Mouse (Mus musculus) midbrain, embryonic 15.5 days (tissue): ENCODE data around the gene Cxxc4. TPM values are rescaled to one million over a fixed set of nuclear protein-coding genes. Genes with fewer than 3 reads are reported as not detected.

Experiments used
- ATAC-seq: fragments of 200-750 bp; cut with Nextera tagmentation; replicated peaks from 2 replicates; pipeline ENCODE4 v1.8.0; 2017; ENCODE audit warnings: moderate TSS enrichment
- H3K27ac ChIP-seq: fragments of 300-500 bp; sonication (generic); 2 replicates; pipeline ENCODE4 v1.5.1; 2015; ENCODE audit warnings: mild to moderate bottlenecking, inconsistent platforms
- H3K27me3 ChIP-seq: fragments of 300-500 bp; sonication (generic); replicated peaks from 2 replicates; pipeline ENCODE4 v1.6.1; 2015; ENCODE audit warnings: inconsistent platforms
- H3K36me3 ChIP-seq: fragments of 300-500 bp; sonication (generic); replicated peaks from 2 replicates; pipeline ENCODE4 v1.6.1; 2015; ENCODE audit warnings: inconsistent platforms
- H3K4me1 ChIP-seq: fragments of 300-500 bp; sonication (generic); 2 replicates; pipeline ENCODE4 v1.6.1; 2015; ENCODE audit warnings: inconsistent platforms
- H3K4me2 ChIP-seq: fragments of 300-500 bp; sonication (generic); 2 replicates; pipeline ENCODE4 v1.6.1; 2015; ENCODE audit warnings: inconsistent platforms, mild to moderate bottlenecking, moderate library complexity
- H3K4me3 ChIP-seq: fragments of 300-500 bp; sonication (generic); 2 replicates; pipeline ENCODE4 v1.5.1; 2015; ENCODE audit warnings: mild to moderate bottlenecking, inconsistent platforms
- H3K9ac ChIP-seq: fragments of 300-500 bp; sonication (generic); 2 replicates; pipeline ENCODE4 v1.6.1; 2015; ENCODE audit warnings: mild to moderate bottlenecking, inconsistent platforms
- H3K9me3 ChIP-seq: fragments of 300-500 bp; sonication (generic); 2 replicates; pipeline ENCODE4 v1.6.1; 2016; ENCODE audit warnings: inconsistent platforms
- WGBS: fragments of 180-500 bp; shearing (Covaris S2); methylation state at CpG from one replicate; pipeline ENCODE4 v1.1.7; 2015; ENCODE audit warnings: mixed read lengths; 5-methylcytosine and 5-hydroxymethylcytosine counted together
- microRNA counts: library from miRNA; unstranded; fragments of <30 nt; microRNA quantifications from one replicate; lab custom pipeline; 2016
- microRNA-seq: library from miRNA; unstranded; fragments of <30 nt; microRNA quantifications from one replicate; pipeline ENCODE4, GENCODE M21; 2016
- polyA plus RNA-seq: library from polyadenylated mRNA; unstranded; fragments of >200 nt; fragmentation: Nextera tagmentation; extraction: Ambion mirVana; gene quantifications from 2 replicates; pipeline ENCODE4 v1.2.1, GENCODE M21; 2015

Gene Cxxc4
- polyA plus RNA-seq, 1 experiment from 2014 or later = 44.8 TPM

DNA sequence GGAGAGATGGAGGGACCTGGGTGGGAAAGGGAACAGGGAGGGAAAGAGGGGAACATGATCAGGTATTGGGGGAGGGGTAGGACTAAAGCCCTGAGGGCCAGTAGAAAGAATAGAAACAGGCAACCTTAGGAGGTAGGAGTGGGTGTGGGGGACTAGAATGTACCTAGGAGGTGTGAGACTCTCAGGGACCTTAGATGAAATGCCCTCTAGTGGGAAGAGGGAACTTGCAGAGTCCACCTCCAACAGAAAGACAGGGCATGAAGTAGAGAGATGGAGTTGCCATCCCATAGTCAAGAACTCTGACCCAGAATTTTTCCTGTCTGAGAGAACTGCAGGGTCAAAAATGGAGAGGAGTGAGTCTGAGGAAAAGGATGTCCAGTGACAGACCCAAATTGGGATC is 43.4 kb downstream of the Cxxc4 start:
- Histone ChIP-seq H3K9ac (no peak overlapping the region), H3K36me3 (no peaks in the 10 kb centered on the region), H3K4me2 (no peak overlapping the region), H3K4me1 (peaks cover 16% of the 10 kb centered on the region), H3K27me3 (no peaks in the 10 kb centered on the region), H3K27ac (no peak overlapping the region), H3K4me3 (no peak overlapping the region), H3K9me3 (no peaks in the 10 kb centered on the region)
- ATAC-seq = no peak

DNA sequence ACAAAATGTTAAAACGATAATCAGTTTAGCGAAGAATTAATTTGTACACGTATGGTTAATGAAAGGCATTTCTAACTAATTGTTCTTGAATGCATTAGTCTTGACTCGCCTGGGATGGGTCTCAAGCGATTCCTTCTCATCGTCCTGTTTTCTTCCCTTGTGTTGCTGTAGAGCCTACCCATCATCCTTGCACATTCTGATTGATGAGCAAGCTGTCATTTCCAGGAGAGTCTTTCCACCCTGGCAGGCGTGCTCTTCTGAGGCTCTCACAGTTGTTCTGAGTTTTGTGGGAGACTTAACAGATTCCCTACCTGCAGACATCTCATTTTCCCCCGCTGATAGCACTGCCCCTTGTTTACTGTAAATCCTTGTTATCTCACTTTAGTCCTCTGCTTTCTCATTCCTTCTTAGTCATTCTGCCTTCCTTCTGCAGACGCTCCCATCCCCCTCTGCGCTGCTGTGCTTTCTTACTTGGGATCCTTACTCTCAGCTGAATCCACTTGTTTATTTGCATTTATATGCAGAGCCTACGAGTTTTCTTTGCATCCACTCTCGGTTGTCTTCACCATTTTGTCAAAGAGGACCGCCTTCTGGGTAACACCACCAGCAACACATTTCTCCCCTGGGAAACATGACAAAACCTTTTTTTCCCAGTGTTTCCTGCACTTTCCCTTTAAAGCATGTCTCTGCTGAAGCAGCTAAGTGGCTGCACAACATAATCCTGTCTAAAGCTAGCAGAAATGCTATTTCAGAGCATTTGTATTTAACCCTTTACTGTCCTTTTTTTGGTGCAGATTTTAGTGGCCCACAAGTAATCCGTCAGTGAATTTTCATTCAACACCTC is 45.5 kb downstream of the Cxxc4 start:
- Histone ChIP-seq H3K4me1 (peaks cover 16% of the 10 kb centered on the region), H3K9ac (peak overlapping the region; percentile 16; the same call in 1 of the 2 replicates), H3K36me3 (no peaks in the 10 kb centered on the region), H3K9me3 (no peaks in the 10 kb centered on the region), H3K27ac (peak overlapping the region; percentile 74), H3K27me3 (no peaks in the 10 kb centered on the region), H3K4me3 (peak overlapping the region; percentile 26), H3K4me2 (peak overlapping the region; percentile 49)
- peak; percentile 77 for ATAC-seq
- 17% methylated on average over 14 of the region's 14 CpGs for WGBS

DNA sequence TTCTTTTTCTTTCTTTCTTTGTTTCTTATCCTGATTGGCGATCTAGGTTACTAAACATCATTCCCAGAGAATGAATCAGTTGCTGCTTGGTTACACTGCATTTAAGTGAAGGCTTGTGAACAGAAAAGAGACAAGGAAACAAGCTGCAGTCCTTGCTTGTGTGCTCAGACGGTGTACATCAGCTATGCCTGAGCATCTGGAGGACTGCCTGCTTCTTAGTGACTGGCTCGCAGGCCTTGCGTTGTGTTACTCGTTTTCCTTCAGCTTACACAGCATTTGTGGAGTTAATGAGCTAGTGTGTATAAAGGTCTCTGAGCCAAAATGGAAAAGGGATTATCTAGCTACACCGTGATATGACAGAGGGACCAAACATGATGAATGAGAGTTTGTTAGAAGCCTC is 58.9 kb downstream of the Cxxc4 start:
- H3K4me1 ChIP-seq = 0 out of 2 replicates have a peak, but pooled peaks cover 3% of the 10 kb centered on the region
- peak; percentile 64; the same call in 1 of the 2 replicates for ATAC-seq
- no peaks in the 10 kb centered on the region for H3K9me3 ChIP-seq
- H3K4me2 ChIP-seq = no peak overlapping the region
- peak overlapping the region; percentile 43 for H3K27ac ChIP-seq
- no peak overlapping the region for H3K9ac ChIP-seq
- H3K27me3 ChIP-seq = no peaks in the 10 kb centered on the region
- no peaks in the 10 kb centered on the region for H3K36me3 ChIP-seq
- 27% methylated on average over 6 of the region's 6 CpGs for WGBS
- H3K4me3 ChIP-seq = no peak overlapping the region

DNA sequence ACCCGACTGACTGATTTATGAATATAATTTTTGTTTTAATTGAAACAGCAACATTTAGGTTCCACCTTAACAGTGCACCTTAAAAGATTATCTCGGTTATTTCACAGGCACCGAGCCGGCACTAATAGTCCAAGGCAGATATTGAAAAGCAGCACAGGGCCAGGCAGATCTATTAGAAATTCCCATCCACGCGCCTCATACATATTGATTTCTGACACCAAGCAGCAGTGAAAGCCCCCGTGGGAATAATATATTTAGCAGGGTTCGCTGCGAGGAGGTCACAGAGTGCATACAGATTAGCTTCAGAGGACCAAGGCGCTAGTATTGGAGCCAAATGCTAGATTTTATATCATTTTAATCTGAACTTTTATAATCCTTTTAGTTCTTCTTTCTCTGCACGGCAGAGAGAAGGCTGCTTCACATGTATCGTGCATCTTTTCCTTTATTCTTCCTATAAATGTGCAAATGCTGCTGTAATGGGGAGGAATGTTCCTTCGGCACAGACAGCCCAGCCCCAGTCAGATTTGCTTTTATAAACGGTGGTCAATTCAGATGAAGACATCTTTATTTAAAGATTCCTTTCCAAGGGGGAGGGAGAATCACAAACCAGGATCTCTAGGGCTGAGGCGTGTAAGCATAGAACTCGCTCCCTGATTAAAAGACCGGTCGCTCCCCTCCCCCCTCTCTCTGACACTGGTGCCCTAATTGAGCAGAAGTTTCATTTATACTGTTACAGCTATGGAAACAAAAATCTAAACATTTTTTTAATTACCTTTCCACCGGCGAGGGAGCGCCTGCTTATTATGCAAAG is 66.6 kb downstream of the Cxxc4 start:
- peak overlapping the region; percentile 39 for H3K4me3 ChIP-seq
- WGBS = 7% methylated on average over 21 of the region's 21 CpGs
- H3K36me3 ChIP-seq = no peaks in the 10 kb centered on the region
- H3K9me3 ChIP-seq = no peaks in the 10 kb centered on the region
- H3K4me1 ChIP-seq = peaks cover 48% of the 10 kb centered on the region
- H3K9ac ChIP-seq = peak overlapping the region; percentile 40
- H3K27me3 ChIP-seq = no peaks in the 10 kb centered on the region
- H3K27ac ChIP-seq = peak overlapping the region; percentile 84
- ATAC-seq = peak; percentile 92
- H3K4me2 ChIP-seq = peak overlapping the region; percentile 58

DNA sequence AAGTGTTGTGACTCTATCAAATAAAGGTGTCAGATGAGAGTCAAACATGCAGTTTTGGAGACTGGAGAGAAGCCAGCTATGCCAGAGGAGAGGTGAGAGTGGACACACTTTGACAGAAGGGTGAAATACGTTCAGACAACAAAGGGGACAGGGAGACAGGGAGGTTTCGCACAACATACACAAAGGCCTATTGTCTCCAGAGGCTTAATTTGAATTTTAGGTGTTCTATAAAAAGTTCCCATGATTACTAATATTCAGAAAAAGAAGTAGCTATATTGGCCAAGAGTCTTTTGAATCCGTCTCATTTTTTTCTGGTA is 67.2 kb downstream of the Cxxc4 start:
- WGBS = 9% methylated on average over 3 of the region's 3 CpGs
- Histone ChIP-seq H3K36me3 (no peaks in the 10 kb centered on the region), H3K9me3 (no peaks in the 10 kb centered on the region), H3K27ac (peak overlapping the region; percentile 84), H3K4me2 (peak overlapping the region; percentile 58), H3K9ac (peak overlapping the region; percentile 40), H3K4me3 (peak overlapping the region; percentile 39), H3K4me1 (peaks cover 49% of the 10 kb centered on the region), H3K27me3 (no peaks in the 10 kb centered on the region)
- peak; percentile 56 for ATAC-seq

DNA sequence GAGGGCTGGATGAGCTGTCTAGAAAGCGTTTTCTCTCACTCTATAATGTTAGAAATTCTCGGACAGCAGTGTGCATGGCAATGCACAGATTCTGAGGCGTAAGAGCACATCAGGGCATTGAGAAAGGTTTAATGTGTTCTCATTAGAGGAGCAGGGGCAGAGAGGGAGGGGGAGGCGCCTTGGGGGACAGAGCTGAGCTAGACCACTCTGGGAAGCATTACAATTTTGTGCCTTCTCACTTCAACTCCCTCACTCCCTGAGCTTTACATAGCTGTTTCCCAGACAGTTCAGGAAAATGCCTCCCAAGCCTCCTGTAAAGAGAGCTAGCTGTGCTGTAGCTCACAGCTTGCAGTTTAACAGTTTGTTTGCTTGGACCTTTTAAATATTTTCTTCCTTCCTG is 70.2 kb downstream of the Cxxc4 start:
- Histone ChIP-seq H3K27me3 (no peaks in the 10 kb centered on the region), H3K4me3 (no peak overlapping the region), H3K9me3 (no peaks in the 10 kb centered on the region), H3K4me2 (peak overlapping the region; percentile 30), H3K27ac (peak overlapping the region; percentile 69), H3K9ac (0 out of 2 replicates have a peak overlapping the region, but pooled peaks have one; percentile 12), H3K36me3 (no peaks in the 10 kb centered on the region), H3K4me1 (peaks cover 44% of the 10 kb centered on the region)
- ATAC-seq = 0 out of 2 replicates have a peak, but pooled peaks have one; percentile 23
- 2% methylated on average over 4 of the region's 4 CpGs for WGBS

DNA sequence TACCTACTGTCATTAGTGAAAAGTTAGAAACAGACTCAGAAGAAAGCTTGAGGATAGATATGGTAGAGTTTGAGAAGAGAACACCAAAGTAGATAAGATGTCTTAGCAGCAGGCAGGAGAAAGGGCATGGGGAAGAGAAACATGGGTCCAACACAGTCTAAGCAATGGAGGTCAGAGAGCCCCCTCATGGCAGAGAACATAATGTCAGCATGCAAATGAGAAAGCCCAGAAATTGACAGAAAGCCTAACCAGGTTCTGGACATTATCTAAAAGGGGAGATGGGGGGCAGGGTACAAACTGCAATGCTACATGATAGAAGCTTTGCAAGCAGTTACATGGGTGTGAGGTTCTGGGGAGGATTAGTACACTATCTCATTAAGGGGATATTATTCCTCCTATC is 71.5 kb downstream of the Cxxc4 start:
- no peak for ATAC-seq
- H3K4me1 ChIP-seq = peaks cover 35% of the 10 kb centered on the region
- H3K4me3 ChIP-seq = no peak overlapping the region
- H3K9ac ChIP-seq = no peak overlapping the region
- H3K4me2 ChIP-seq = no peak overlapping the region
- no peaks in the 10 kb centered on the region for H3K9me3 ChIP-seq
- no peaks in the 10 kb centered on the region for H3K36me3 ChIP-seq
- no peak overlapping the region for H3K27ac ChIP-seq
- no peaks in the 10 kb centered on the region for H3K27me3 ChIP-seq

MicroRNAs within 50 kb of the gene (microRNA counts, 519-probe panel; counts per million panel counts)
- 2,480 counts per million, percentile 49 among the panel's probes with 10 or more counts for microRNA mmu-miR-1895 (lab: Ali Mortazavi, UCI)

Small RNAs within 50 kb of the gene (microRNA-seq; reads per million reads assigned to microRNA genes)
- not detected for gene Mir1895
